Mouse (Mus musculus): ENCODE measurements at regions not wholly inside any gene's neighbourhood (a gene's known extent, or its start where the extent isn't known, plus 50 kb on each side); places are given as distances from the start of the nearest gene placed in this dataset.

GRCm38 (mm10) chr12:54450369-54450768 is 206.0 kb downstream of the Sptssa start:
- no peak for DNase-seq (ENCODE audit: low spot score)

- no peak for DNase-seq (ENCODE audit: low spot score)
These were observed 208.2 kb downstream of the Sptssa start for GRCm38 (mm10) chr12:54448221-54448620.

GRCm38 (mm10) chr12:54447354-54447753 is 209.0 kb downstream of the Sptssa start:
- no peak for DNase-seq (ENCODE audit: low spot score)

DNA sequence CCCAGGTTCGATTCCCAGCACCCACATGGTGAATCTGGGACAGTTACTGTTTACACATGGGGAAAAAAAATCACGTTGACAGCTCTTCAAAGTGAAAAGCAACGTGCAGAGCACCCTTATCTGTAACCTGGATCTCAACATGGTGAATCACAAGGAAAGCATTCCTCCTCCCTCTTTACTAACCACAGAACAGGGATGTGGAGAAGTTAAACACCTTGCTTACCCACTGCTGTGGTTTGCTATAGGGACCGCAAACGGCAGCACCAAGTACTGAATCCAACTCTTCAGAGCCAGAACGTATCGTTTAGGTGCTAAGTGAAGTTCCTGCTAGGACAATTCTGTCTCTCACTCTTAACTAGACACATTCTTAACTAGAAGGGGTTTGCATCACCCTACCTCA is 210.0 kb downstream of the Sptssa start:
- DNase-seq (ENCODE audit: low spot score): no peak

DNA sequence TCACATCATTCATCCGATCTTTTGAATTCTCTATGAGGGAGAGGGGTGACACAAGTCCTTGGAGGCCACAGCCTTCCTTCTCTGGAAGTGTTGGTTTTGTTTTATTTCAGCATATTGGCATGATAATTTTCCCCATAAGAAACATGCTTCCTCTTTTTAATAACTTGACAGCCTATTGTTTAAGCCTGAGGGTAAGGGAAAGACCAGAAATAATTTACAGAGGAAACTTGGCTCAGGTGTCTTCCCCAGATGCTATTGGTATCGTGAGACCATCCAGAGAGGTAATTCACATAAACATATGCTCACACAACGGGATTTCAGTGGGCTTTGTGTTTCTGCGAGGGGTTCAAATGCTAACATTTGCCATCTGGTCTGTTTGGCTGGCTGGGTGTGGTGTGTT is 212.0 kb downstream of the Sptssa start:
- DNase-seq (ENCODE audit: low spot score): no peak

DNA sequence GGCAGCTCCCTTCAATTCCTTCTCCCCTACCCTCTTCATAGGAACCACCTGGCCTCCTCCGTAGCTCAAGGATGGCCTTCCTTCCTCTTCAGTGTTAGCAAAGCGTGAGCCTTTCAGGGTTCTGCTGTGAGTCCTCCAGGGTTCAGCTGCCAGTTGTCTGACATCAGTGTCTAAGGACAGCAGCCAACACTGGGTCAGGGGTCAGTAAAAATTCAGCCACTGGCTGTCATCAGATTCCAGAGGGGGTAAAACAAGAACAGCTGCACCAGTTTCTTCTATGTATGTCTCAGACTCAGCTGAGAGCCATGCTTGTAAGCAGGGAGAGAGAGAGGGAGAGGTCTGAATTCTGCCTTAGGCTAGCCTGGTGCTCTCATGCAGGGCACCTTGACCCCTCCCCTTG is 213.1 kb downstream of the Sptssa start:
- DNase-seq (ENCODE audit: low spot score): no peak

DNA sequence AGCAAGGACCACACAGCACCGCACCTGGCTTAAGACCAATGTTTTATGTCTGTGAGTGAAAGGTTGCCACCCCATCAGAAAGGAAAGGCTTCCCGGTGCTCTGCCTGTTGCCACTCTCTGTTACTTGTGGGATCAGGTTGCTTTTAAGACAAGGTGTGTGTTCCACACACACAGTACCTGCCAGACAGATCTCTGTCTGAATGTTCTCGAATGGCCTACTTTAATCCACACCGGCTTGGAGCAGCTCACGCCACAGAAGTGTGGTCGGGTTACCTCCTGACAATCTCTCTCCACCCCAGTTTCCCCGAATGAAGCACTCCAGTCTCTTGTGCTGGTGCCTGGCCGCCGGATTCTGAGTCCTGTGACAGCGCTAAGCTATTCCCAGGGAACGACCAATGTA is 214.0 kb downstream of the Sptssa start:
- no peak for DNase-seq (ENCODE audit: low spot score)

GRCm38 (mm10) chr12:54440851-54441593 is 215.4 kb downstream of the Sptssa start:
- DNase-seq (ENCODE audit: low spot score): no peak

DNA sequence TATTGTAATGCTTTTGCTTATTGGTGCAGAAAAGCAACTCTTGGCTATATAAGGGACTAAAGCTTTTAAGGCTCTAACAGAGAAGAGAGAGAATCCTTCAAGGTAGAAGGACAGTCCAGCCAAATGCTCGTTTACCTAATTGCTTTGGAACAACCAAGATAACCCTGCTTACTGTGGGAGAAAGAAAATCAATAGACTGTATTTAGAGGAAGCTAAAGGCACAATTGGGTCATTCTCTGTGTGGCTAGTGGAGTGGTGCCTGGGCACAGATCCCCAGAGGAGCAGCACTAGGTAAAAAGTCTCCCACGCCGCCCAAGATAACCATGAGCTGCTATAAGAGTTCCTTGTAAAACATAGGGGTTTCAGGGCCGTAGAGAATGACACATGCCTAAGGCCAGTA is 217.6 kb downstream of the Sptssa start:
- no peak for DNase-seq (ENCODE audit: low spot score)

DNA sequence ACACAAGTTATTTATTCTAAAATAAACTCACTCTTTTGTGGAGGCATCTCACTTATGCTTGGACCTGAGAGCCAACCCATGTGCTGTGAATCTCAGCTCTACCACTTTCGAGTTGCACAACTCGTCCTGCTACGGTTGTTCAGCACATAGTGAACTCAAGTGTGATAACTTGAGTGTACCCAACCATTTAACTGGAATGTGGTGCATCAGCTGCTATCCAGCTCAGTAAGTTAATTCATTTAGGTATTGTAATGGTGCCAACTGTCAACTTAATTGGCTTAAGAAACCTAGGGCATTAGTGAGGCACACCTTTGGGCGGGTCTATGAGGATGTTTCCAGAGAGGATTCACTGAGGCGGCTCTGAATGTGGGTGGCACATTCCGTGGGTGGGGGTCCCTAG is 221.6 kb upstream of the Egln3 start:
- DNase-seq (ENCODE audit: low spot score): no peak

GRCm38 (mm10) chr12:54414829-54415228 is 211.2 kb upstream of the Egln3 start:
- DNase-seq (ENCODE audit: low spot score): no peak

DNA sequence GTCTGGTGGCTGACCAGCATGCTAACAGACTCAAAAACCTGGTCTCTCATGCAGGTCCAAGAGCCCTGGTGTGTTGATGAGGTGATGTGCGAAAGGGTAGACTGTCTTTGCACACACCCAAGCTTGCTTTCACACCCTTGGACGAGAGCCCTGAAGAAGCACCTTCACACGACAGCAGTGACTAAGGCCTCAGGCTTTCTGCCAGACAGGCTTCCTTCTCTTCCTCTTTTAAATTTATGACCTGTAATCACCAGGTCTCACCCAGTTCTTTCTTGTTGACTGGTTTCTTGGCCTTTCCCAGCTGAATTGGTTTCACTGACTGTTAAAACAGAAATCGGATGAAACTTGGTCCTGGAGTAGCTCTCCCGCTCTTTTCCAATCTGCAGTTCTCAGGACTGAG is 210.5 kb upstream of the Egln3 start:
- DNase-seq (ENCODE audit: low spot score): no peak

DNA sequence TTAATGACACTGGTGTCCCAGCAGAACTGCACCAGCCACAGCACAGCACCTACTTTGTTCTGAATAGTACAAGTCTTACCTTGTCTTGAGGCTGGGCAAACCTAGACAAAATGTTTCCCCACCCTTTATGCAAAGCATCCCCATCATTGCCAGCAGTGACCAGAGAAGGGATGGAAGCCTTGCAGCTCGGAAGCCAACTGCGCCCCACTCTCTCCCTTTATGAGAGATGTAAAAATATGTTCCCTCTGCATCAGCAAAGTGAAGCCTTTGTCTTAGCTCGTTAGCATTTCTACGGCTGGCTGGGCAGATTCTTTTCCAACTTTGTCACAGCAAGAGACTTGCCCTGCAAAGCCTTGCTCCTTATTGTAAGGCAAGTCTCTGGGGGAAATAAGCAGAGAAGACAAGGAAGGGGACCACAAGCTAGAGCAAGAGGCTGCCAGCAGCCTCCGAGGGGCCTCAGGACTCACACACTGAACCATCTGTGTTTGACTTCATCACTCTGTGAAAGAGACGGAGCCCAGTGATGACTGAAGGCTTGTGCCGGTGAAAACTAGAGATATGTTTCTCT is 206.5 kb upstream of the Egln3 start:
- DNase-seq (ENCODE audit: low spot score): no peak

DNA sequence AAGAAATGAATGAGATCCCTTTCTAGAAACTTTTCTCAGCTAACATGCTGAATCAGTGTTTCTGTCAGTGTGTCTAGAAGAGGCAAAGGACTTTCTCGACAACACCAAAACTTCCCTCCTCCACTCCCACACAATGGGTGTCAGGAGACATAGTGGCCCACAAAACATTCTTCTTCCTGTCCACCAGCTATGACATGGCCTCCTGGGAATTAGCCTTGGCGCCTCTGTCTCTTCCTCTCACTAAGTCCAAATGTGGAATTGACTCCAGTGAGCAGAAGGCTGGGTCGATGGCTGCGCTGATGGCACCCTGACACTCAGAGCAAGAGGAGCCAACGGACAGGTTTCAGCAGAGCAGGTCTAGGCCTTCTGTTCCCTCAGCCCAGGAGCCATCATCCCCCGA is 205.2 kb upstream of the Egln3 start:
- DNase-seq (ENCODE audit: low spot score): no peak

DNA sequence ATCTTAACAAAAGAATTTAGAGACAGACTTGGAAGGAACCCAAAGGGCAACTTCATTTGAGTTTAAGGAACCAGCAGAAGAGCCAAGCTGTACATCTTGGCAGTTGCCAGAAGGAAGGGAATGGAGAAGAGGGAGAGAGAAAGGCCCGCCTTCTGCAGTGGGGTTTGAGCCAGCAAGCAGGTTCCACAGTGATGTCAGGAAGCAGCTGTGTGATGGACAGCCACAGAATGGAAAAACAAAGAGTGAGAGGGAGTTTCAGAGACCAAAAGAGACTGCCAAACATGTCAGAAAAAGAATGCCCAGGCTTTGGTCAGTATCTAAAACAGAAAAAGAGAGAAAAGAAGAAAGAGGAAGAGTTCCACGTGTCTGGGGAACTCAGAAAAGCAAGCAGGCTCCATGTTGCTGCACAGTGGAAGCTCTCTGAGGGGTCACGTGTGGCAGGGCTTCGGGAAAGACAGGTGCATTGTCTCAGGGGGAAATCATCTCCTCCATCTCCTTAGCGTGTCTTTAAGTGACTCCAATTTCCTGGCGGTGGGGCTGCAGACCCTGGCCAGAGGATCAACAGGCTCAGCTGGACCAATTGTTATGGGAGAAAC is 203.7 kb upstream of the Egln3 start:
- DNase-seq (ENCODE audit: low spot score): no peak

- DNase-seq (ENCODE audit: low spot score): no peak
These were observed 201.4 kb upstream of the Egln3 start for GRCm38 (mm10) chr12:54405066-54405465.

DNA sequence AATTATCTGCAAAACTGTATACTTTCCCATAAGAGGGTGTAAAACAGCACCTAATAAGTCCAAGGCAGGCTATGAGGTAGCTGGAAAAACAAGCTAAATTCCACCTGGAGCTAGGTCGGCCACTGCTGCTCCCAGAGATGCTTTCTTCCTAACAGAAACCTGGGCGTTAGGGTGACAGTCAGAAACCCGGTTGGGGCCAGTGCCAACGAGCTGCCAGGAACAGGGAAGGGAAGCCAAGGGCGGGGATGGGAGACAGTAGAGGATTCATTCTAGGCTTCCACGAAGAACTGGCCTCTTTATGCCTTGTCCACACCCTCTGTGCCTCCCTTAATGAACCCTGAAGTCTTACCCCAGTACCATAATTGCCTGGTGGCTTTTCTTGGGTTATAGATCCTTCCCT is 198.9 kb upstream of the Egln3 start:
- DNase-seq (ENCODE audit: low spot score): no peak

GRCm38 (mm10) chr12:54401665-54402064 is 198.0 kb upstream of the Egln3 start:
- no peak for DNase-seq (ENCODE audit: low spot score)

DNA sequence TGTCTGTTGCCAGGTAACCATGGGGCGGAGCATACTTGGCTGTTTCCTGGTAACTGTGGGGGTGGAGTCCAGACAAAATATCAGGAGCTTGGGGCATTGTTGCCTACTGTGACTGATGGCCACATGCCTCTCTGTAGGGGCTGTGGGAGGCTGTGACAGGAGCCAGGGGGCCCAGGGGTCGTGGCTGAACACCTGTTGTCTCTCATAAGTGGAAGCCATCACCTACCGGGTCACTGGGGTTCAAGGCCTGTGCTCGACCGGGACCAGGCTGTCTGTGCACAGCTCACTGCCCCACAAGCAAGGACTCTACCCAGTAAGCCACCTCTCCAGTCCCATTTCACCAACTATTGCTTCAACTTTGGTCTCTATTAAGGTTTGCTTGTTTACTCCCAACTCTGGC is 196.4 kb upstream of the Egln3 start:
- DNase-seq (ENCODE audit: low spot score): no peak

DNA sequence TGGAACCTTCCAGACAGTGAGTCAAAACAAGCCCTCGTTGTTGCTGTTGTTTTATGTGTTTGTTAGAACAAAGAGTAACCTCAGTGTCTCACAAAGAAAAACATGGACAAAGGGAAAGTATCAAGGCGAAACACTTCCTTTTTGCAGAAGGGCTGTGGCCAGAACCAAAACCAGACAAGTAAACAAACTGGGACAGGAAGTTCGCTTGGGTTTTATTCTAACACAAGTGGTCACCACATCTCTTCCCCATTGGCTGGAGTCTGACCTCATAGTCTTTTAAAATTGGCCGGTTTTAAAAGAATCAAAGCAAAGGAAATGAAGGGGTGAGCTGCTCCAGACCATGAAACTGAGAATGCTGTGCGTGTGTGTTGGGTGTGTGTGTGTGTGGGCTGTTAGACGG is 194.4 kb upstream of the Egln3 start:
- DNase-seq (ENCODE audit: low spot score): no peak

GRCm38 (mm10) chr12:54396952-54397351 is 193.3 kb upstream of the Egln3 start:
- no peak for DNase-seq (ENCODE audit: low spot score)

- DNase-seq (ENCODE audit: low spot score): no peak
These were observed 192.7 kb upstream of the Egln3 start for GRCm38 (mm10) chr12:54396341-54396740.

GRCm38 (mm10) chr12:54385401-54385800 is 181.7 kb upstream of the Egln3 start:
- no peak for DNase-seq (ENCODE audit: low spot score)

GRCm38 (mm10) chr12:54384116-54384515 is 180.5 kb upstream of the Egln3 start:
- DNase-seq (ENCODE audit: low spot score): no peak

Measured in ovary, postnatal 14 days (tissue).